Mouse (Mus musculus): ENCODE results near the gene Sorcs1.

- TF ChIP-seq EP300 (IDR thresholded peaks at IDR 0.05; ENCODE audit: low read depth): no peak
- TF ChIP-seq CTCF (IDR thresholded peaks at IDR 0.05; ENCODE audit: low read depth): no peak
Measured at GRCm38 (mm10) chr19:50476774-50477173, 201.7 kb downstream of the Sorcs1 start.

Data from liver, postnatal 0 days (tissue).